Mouse (Mus musculus): ENCODE measurements at regions not wholly inside any gene's neighbourhood (a gene's known extent, or its start where the extent isn't known, plus 50 kb on each side); places are given as distances from the start of the nearest gene placed in this dataset.

DNA sequence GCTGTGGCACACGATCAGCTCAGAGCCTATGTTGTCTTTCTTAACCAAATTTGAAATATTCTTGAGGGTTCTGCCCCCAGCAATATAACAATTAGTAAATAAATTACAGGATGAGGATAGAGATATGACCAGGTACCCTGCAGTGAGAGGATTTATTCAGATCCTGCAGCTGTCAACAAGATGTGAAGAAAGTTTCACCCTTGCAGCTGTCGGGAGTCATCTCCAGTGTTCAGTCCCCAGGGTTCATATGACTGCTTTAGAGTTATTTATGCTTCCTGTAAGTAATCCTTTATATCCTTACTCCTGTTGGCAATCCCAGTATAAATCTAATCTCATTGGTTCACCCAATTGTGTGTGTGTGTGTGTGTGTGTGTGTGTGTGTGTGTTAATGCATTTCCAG lies 1372.1 kb upstream of the 1700008P02Rik start:
- no peak for DNase-seq

DNA sequence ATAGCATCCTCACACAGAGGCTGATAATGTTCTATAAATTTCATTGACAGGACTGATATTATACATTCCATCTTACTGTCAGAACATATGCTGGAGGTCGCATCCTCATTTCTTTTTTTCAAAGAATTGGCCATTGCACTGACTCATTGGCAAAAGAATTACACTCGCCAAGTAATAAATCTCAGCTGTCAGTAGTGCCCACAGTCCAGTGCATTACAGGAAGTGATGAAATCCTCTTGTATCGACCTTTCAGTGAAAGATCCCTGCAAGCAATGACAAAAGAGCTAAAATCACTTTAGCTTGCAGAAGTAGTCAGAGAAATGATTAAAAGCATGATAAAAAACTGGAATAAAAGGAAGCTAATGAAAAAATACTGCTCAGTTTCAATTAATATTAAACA lies 1353.0 kb upstream of the 1700008P02Rik start:
- DNase-seq: no peak

DNA sequence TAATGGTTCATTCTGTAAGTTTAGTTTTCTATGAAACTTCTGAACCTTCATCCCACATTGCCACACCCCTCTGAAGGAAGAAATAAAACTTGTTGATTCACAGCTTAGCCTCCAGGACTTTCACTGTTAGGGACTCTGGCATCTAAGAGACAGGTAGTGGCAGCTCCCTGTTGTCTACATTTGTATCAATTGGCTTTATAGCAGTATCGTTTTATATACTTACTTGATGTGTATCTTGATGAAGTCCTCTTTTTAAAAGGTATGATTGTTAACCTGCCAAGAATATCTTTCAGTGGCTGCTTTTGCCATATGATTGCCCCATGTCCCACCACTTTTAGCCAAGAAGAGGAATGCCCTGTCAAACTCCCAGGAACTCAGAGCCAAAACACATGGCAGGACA lies 1333.7 kb upstream of the 1700008P02Rik start:
- no peak for DNase-seq

DNA sequence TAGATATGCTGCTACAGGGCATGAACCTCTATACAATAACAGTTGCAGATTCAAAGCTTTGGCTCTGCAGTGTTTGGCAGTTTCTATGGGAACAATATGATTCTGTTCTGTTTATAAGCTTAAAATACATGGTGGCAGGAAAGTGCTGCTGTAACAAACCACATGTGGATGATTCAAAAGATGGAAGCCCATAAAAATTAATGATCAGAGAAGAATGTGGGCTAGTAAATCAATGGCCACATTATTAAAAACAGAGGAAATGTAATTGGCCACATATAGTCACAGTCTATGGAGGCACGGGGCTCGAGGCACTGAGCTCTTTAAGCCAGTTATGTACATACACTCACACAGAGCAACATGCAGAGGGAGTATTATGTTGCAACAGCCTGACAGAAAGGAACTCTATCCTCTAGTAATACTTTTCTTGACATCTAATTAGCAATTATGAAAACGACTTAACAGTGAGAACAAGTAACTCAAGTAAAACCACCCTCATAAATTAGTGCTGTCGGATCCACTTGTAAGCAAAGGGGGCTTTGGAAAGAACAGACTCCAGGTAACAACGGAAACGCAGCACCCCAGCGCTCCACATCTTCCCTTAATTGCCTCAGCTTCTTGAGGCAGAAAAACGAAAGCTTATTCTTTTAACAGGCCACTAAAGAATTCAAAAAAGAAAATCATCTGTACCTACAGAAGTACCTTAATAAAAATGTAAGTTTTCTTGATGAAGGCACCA lies 1323.6 kb upstream of the 1700008P02Rik start:
- DNase-seq: no peak

All from cerebellum, adult 11 months (tissue).